ENCODE assay signal across 16 mouse cellular contexts in genomic region chr4:105735116-105735515, GRCm38 (mm10). TPM values are rescaled to one million over a fixed set of nuclear protein-coding genes. Genes with fewer than 3 reads are reported as not detected.
DNase-seq lines count a peak whose midpoint lies in the region; TF ChIP-seq lines count a peak whose summit lies in the region.
"Not testable (repeated sequence)": the region's sequence is repeated elsewhere in the genome, so short reads cannot be mapped to it uniquely, and the experiment has no call there.
"Had no signal": no experiment of that assay in that cellular context is flagged by ENCODE, and none has a peak within 500 bp of the region (broad histone marks: within the 10 kb centered on the region; RNA-seq: fewer than 3 reads in every experiment).

No protein-coding gene starts in this region.

- TF ChIP-seq CTCF in E14TG2a.4 (conservative IDR thresholded peaks at IDR 0.05; ENCODE audit: low read length), result not testable (repeated sequence)

- H3K9ac ChIP-seq in ES-E14 (ENCODE audit: insufficient read depth, low read depth, low read length, poor library complexity, severe bottlenecking), result not testable (repeated sequence)

- H3K4me1 ChIP-seq in E14TG2a.4 (replicated peaks; ENCODE audit: low read depth, low read length); ES-E14 (ENCODE audit: control insufficient read depth in 2 of 2, insufficient read depth in 2 of 2, low read length in 2 of 2, poor library complexity in 1 of 2): not testable (repeated sequence)

- H3K4me3 ChIP-seq in E14TG2a.4 (replicated peaks; ENCODE audit: low read length) (peak overlapping the region; percentile 49; the same call in 1 of the 2 replicates), ES-E14 (ENCODE audit: insufficient read depth in 1 of 2, low read depth in 1 of 2, low read length in 2 of 2, poor library complexity in 1 of 2, severe bottlenecking in 1 of 2) (peak overlapping the region in 1 of 2 experiments; percentile 43; a peak in 2 of 4 replicates)

- not testable (repeated sequence) for H3K27me3 ChIP-seq in E14TG2a.4 (ENCODE audit: insufficient read depth, low read length)

- H3K9me3 ChIP-seq in E14TG2a.4 (ENCODE audit: low read length); ES-E14 (ENCODE audit: control insufficient read depth, insufficient read depth, low read depth, low read length): not testable (repeated sequence)

- peak; percentile 44 for DNase-seq in ES-CJ7 (ENCODE audit: low read depth, low spot score)
- DNase-seq in ES-E14 (ENCODE audit: low read depth, low spot score), result peak; percentile 13
- DNase-seq in R1 (ENCODE audit: low read depth, low spot score), result peak; percentile 55
- peak; percentile 5 for DNase-seq in WW6 (ENCODE audit: low read depth, low spot score)
- peak; percentile 52 for DNase-seq in ZHBTc4 (ENCODE audit: low read depth, low spot score)

- not testable (repeated sequence) for H3K27ac ChIP-seq in ES-E14 (ENCODE audit: insufficient read depth, low read depth, low read length, poor library complexity, severe bottlenecking)

- not testable (repeated sequence) for H3K36me3 ChIP-seq in E14TG2a.4 (ENCODE audit: insufficient read depth, low read length); ES-E14 (ENCODE audit: control insufficient read depth, insufficient read depth, low read length, poor library complexity, severe bottlenecking)

- in situ Hi-C loops in ES-E14 (cut with MboI; ENCODE audit: low sequenced_read_pairs in 2 of 2, unreplicated experiment in 2 of 2), result not testable (repeated sequence)

RNA-seq across cellular contexts. Expression of gene Gm12728, which starts 54.6 kb away (rescaled TPM):
- total RNA-seq in ES-E14 (2012; rRNA removed), result not detected in 2 replicates
- total RNA-seq: adrenal gland, adult 18-20 months; adrenal gland, adult 2 months; adrenal gland, adult 8-10 months; adrenal gland, postnatal 10 days; adrenal gland, postnatal 14 days; adrenal gland, postnatal 25 days; adrenal gland, postnatal 36 days; adrenal gland, postnatal 4 days; CH12.LX; MEL had no signal

Comparison
In these comparisons a context has a peak if more than half of its experiments do, and no peak if none do; other contexts are left out.
1. DNase-seq: peak in every context shown above with its lines; median percentile 55 in R1; 52 in ZHBTc4; 44 in ES-CJ7; 13 in ES-E14; 5 in WW6.